ENCODE assay signal across 11 mouse cellular contexts in the genomic region with DNA sequence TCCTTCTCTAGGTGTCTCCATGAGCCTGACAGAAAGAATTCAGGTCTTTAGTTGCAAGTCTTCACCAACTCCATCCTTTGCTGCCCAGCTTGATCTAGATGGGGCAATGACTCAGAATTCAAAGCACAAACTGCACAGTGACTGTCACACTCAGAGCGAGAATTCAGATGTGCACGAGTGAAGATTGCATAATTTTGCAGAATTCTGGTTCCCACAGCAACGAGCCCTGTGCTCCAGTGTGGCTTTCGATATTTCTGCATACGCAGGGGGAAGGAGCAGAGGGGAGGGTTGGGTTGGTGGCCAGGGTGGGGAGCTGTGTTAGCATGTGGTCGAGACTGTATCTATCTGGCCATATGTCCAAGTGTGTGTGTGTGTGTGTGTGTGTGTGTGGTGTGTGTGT. TPM values are rescaled to one million over a fixed set of nuclear protein-coding genes. Genes with fewer than 3 reads are reported as not detected.
DNase-seq lines count a peak whose midpoint lies in the region; ATAC-seq lines count a peak whose summit lies in the region.
"Had no signal": no experiment of that assay in that cellular context is flagged by ENCODE, and none has a peak within 500 bp of the region (broad histone marks: within the 10 kb centered on the region; RNA-seq: fewer than 3 reads in every experiment).

No protein-coding gene starts in this region.

- no peak overlapping the region for H3K27ac ChIP-seq in forebrain, embryonic 13.5 days
- H3K27ac ChIP-seq in forebrain, embryonic 10.5 days, result no peak overlapping the region
- no peak overlapping the region for H3K27ac ChIP-seq in heart, embryonic 11.5 days (ENCODE audit: low read depth, low read length)
- H3K27ac ChIP-seq: heart, embryonic 13.5 days had no signal

- H3K36me3 ChIP-seq in forebrain, embryonic 13.5 days (ENCODE audit: poor library complexity, severe bottlenecking), result no peaks in the 10 kb centered on the region
- no peaks in the 10 kb centered on the region for H3K36me3 ChIP-seq in forebrain, embryonic 10.5 days (replicated peaks)
- no peaks in the 10 kb centered on the region for H3K36me3 ChIP-seq in heart, embryonic 11.5 days (ENCODE audit: control insufficient read depth, insufficient read depth, low read length)
- H3K36me3 ChIP-seq: heart, embryonic 13.5 days had no signal

- H3K27me3 ChIP-seq in forebrain, embryonic 13.5 days, result no peaks in the 10 kb centered on the region
- no peaks in the 10 kb centered on the region for H3K27me3 ChIP-seq in forebrain, embryonic 10.5 days (ENCODE audit: poor library complexity, severe bottlenecking)
- H3K27me3 ChIP-seq in heart, embryonic 11.5 days (ENCODE audit: control insufficient read depth, insufficient read depth, low read length), result peaks cover 3% of the 10 kb centered on the region; the same call in 1 of the 2 replicates

- H3K4me3 ChIP-seq in forebrain, embryonic 13.5 days, result no peak overlapping the region
- no peak overlapping the region for H3K4me3 ChIP-seq in forebrain, embryonic 10.5 days
- no peak overlapping the region for H3K4me3 ChIP-seq in heart, embryonic 11.5 days (ENCODE audit: low read depth, low read length)
- H3K4me3 ChIP-seq: heart, embryonic 13.5 days had no signal

- peak; percentile 53; the same call in 1 of the 2 replicates for ATAC-seq in forebrain, embryonic 13.5 days
- ATAC-seq in erythroblast, adult 5-6 weeks (replicated peaks; ENCODE audit: low FRiP score, poor library complexity, severe bottlenecking), result no peak
- ATAC-seq in heart, embryonic 11.5 days (replicated peaks; ENCODE audit: insufficient number of reproducible peaks, low FRiP score, low TSS enrichment), result no peak

- DNase-seq in forebrain, embryonic 10.5 days (ENCODE audit: extremely low spot score, low spot score), result no peak
- peak; percentile 22 for DNase-seq in c-Kit-positive CD71-negative TER-119-negative erythroid progenitor cells, embryonic 14.5 days (ENCODE audit: low read depth)
- DNase-seq in layer of hippocampus, adult 9-11 months, result peak; percentile 76
- DNase-seq in right cerebral cortex, adult 18-20 months, result peak; percentile 82
- no peak for DNase-seq in urinary bladder, postnatal 36 days (ENCODE audit: low spot score in 2 of 2)
- DNase-seq: adrenal gland, adult 2 months; kidney, postnatal 14 days had no signal

- H3K4me2 ChIP-seq in forebrain, embryonic 13.5 days, result no peak overlapping the region
- H3K4me2 ChIP-seq in heart, embryonic 11.5 days, result no peak overlapping the region
- H3K4me2 ChIP-seq: heart, embryonic 13.5 days had no signal

- no peaks in the 10 kb centered on the region for H3K4me1 ChIP-seq in forebrain, embryonic 13.5 days
- no peaks in the 10 kb centered on the region for H3K4me1 ChIP-seq in forebrain, embryonic 10.5 days
- no peaks in the 10 kb centered on the region for H3K4me1 ChIP-seq in heart, embryonic 11.5 days (ENCODE audit: control insufficient read depth, insufficient read depth, low read length)
- H3K4me1 ChIP-seq: heart, embryonic 13.5 days had no signal

- H3K9me3 ChIP-seq in forebrain, embryonic 13.5 days (replicated peaks), result no peaks in the 10 kb centered on the region
- H3K9me3 ChIP-seq in forebrain, embryonic 10.5 days, result no peaks in the 10 kb centered on the region
- no peaks in the 10 kb centered on the region for H3K9me3 ChIP-seq in heart, embryonic 11.5 days (replicated peaks; ENCODE audit: control insufficient read depth, low read length)
- H3K9me3 ChIP-seq: heart, embryonic 13.5 days had no signal

- no peak overlapping the region for H3K9ac ChIP-seq in forebrain, embryonic 13.5 days
- H3K9ac ChIP-seq in heart, embryonic 11.5 days (ENCODE audit: low read depth, low read length), result no peak overlapping the region
- H3K9ac ChIP-seq: heart, embryonic 13.5 days had no signal

- 71% methylated on average over 6 of the region's 6 CpGs for WGBS in forebrain, embryonic 13.5 days
- WGBS in forebrain, embryonic 10.5 days, result 89% methylated on average over 6 of the region's 6 CpGs
- 72% methylated on average over 6 of the region's 6 CpGs for WGBS in heart, embryonic 11.5 days (ENCODE audit: insufficient replicate concordance)

RNA-seq across cellular contexts. Expression of gene Cd6, which starts 28.8 kb away (rescaled TPM):
- not detected in 2 replicates for polyA plus RNA-seq in forebrain, embryonic 13.5 days (2015; fragmentation: Nextera tagmentation; extraction: Ambion mirVana)
- polyA plus RNA-seq in forebrain, embryonic 10.5 days (2016; fragmentation: Nextera tagmentation; extraction: Ambion mirVana), result not detected in 2 replicates
- not detected in 2 replicates for total RNA-seq in erythroblast, adult 5-6 weeks (2015; ENCODE audit: low replicate concordance)
- not detected in 2 replicates for total RNA-seq in erythroblast, adult 5-6 weeks (2017; ENCODE audit: low replicate concordance)
- polyA plus RNA-seq in heart, embryonic 11.5 days (2014; fragmentation: Nextera tagmentation; extraction: Ambion mirVana), result not detected in 2 replicates
- total RNA-seq: adrenal gland, adult 2 months had no signal

RNA-seq across cellular contexts. Expression of gene Slc15a3, which starts 38.5 kb away (rescaled TPM):
- polyA plus RNA-seq in forebrain, embryonic 13.5 days (2015; fragmentation: Nextera tagmentation; extraction: Ambion mirVana), result 0.15 and 0.30 TPM in 2 replicates
- polyA plus RNA-seq in forebrain, embryonic 10.5 days (2016; fragmentation: Nextera tagmentation; extraction: Ambion mirVana), result 0.32 and 0.37 TPM in 2 replicates
- total RNA-seq in erythroblast, adult 5-6 weeks (2015; ENCODE audit: low replicate concordance), result 2.1 and 3.8 TPM in 2 replicates
- 1.3 and 3.2 TPM in 2 replicates for total RNA-seq in erythroblast, adult 5-6 weeks (2017; ENCODE audit: low replicate concordance)
- polyA plus RNA-seq in heart, embryonic 11.5 days (2014; fragmentation: Nextera tagmentation; extraction: Ambion mirVana), result 0.19 and 0.31 TPM in 2 replicates

Comparison
In these comparisons a context has a peak if more than half of its experiments do, and no peak if none do; other contexts are left out.
1. DNase-seq: peak in c-Kit-positive CD71-negative TER-119-negative erythroid progenitor cells, embryonic 14.5 days (single experiment), layer of hippocampus, adult 9-11 months (single experiment) and right cerebral cortex, adult 18-20 months (single experiment); none in forebrain, embryonic 10.5 days (single experiment) and urinary bladder, postnatal 36 days (0 of 2).